ENCODE assay signal across 8 mouse cellular contexts in genomic region chr16:26371325-26372053, GRCm38 (mm10). TPM values are rescaled to one million over a fixed set of nuclear protein-coding genes. Genes with fewer than 3 reads are reported as not detected.
DNase-seq lines count a peak whose midpoint lies in the region; ATAC-seq and TF ChIP-seq lines count a peak whose summit lies in the region.

Gene Cldn1, minus strand, starts transcription at chr16:26371841.

- no peak within 1 kb of the TSS for H3K27ac ChIP-seq in bone marrow macrophage, adult 2 months (ENCODE audit: insufficient read depth, low read depth, low read length)
- no peak within 1 kb of the TSS for H3K27ac ChIP-seq in embryonic facial prominence, embryonic 15.5 days (replicated peaks)
- H3K27ac ChIP-seq in limb, embryonic 13.5 days = no peak within 1 kb of the TSS
- no peak within 1 kb of the TSS for H3K27ac ChIP-seq in midbrain, embryonic 15.5 days

- peak; percentile 68 for ATAC-seq in embryonic facial prominence, embryonic 15.5 days (ENCODE audit: insufficient number of reproducible peaks, low FRiP score, low TSS enrichment, low read depth)
- peak; percentile 82 for ATAC-seq in limb, embryonic 13.5 days (ENCODE audit: low FRiP score, low read depth)
- peak; percentile 82 for ATAC-seq in midbrain, embryonic 15.5 days (replicated peaks)

- no peaks in the 10 kb centered on the region for H3K4me1 ChIP-seq in bone marrow macrophage, adult 2 months (ENCODE audit: control insufficient read depth, insufficient read depth, low read length)
- H3K4me1 ChIP-seq in embryonic facial prominence, embryonic 15.5 days = peaks cover 6% of the 10 kb centered on the region; the same call in 1 of the 2 replicates
- H3K4me1 ChIP-seq in limb, embryonic 13.5 days = 0 out of 2 replicates have a peak, but pooled peaks cover 8% of the 10 kb centered on the region
- H3K4me1 ChIP-seq in midbrain, embryonic 15.5 days = peaks cover 8% of the 10 kb centered on the region

- H3K36me3 ChIP-seq in embryonic facial prominence, embryonic 15.5 days = no peaks in the 10 kb centered on the region
- no peaks in the 10 kb centered on the region for H3K36me3 ChIP-seq in limb, embryonic 13.5 days
- no peaks in the 10 kb centered on the region for H3K36me3 ChIP-seq in midbrain, embryonic 15.5 days (replicated peaks)

- DNase-seq in heart, adult 8-10 months (ENCODE audit: low spot score) = peak; percentile 39
- DNase-seq in kidney, adult 9 months = peak; percentile 86
- peak; percentile 1 for DNase-seq in spleen, adult 12 weeks (ENCODE audit: low spot score)
- DNase-seq in MN1 (ENCODE audit: low spot score) = no peak

- TF ChIP-seq CTCF in bone marrow macrophage, adult 2 months (IDR thresholded peaks at IDR 0.05; ENCODE audit: low read depth, low read length) = peak; percentile 67

- H3K4me3 ChIP-seq in bone marrow macrophage, adult 2 months (ENCODE audit: insufficient read depth, low read length) = no peak within 1 kb of the TSS
- peak within 1 kb of the TSS; percentile 51 for H3K4me3 ChIP-seq in embryonic facial prominence, embryonic 15.5 days (replicated peaks)
- H3K4me3 ChIP-seq in limb, embryonic 13.5 days = peak within 1 kb of the TSS; percentile 52
- peak within 1 kb of the TSS; percentile 49 for H3K4me3 ChIP-seq in midbrain, embryonic 15.5 days

- H3K9ac ChIP-seq in embryonic facial prominence, embryonic 15.5 days = peak within 1 kb of the TSS; percentile 42; the same call in 1 of the 2 replicates
- H3K9ac ChIP-seq in limb, embryonic 13.5 days = peak within 1 kb of the TSS; percentile 67
- peak within 1 kb of the TSS; percentile 48 for H3K9ac ChIP-seq in midbrain, embryonic 15.5 days

- WGBS in embryonic facial prominence, embryonic 15.5 days = 3% methylated on average over 33 of the region's 33 CpGs
- 4% methylated on average over 33 of the region's 33 CpGs for WGBS in limb, embryonic 13.5 days
- 3% methylated on average over 33 of the region's 33 CpGs for whole genome bisulfite sequencing in midbrain, embryonic 15.5 days

- H3K27me3 ChIP-seq in embryonic facial prominence, embryonic 15.5 days = no peaks in the 10 kb centered on the region
- no peaks in the 10 kb centered on the region for H3K27me3 ChIP-seq in limb, embryonic 13.5 days
- H3K27me3 ChIP-seq in midbrain, embryonic 15.5 days (replicated peaks) = peaks cover 3% of the 10 kb centered on the region; the same call in 1 of the 2 replicates

- peak within 1 kb of the TSS; percentile 86 for H3K4me2 ChIP-seq in embryonic facial prominence, embryonic 15.5 days (replicated peaks)
- H3K4me2 ChIP-seq in limb, embryonic 13.5 days (replicated peaks) = peak within 1 kb of the TSS; percentile 88
- peak within 1 kb of the TSS; percentile 93 for H3K4me2 ChIP-seq in midbrain, embryonic 15.5 days

- H3K9me3 ChIP-seq in embryonic facial prominence, embryonic 15.5 days (replicated peaks) = no peaks in the 10 kb centered on the region
- no peaks in the 10 kb centered on the region for H3K9me3 ChIP-seq in limb, embryonic 13.5 days
- no peaks in the 10 kb centered on the region for H3K9me3 ChIP-seq in midbrain, embryonic 15.5 days

- no peak for TF ChIP-seq POLR2A in bone marrow macrophage, adult 2 months (IDR thresholded peaks at IDR 0.05; ENCODE audit: borderline replicate concordance, low read depth, low read length)

RNA-seq across cellular contexts. Expression of gene Cldn1, which starts in this region (rescaled TPM):
- not detected in 2 replicates for polyA plus RNA-seq in bone marrow macrophage, adult 2 months (2012; ENCODE audit: insufficient read depth, insufficient read length, missing spikeins)
- polyA plus RNA-seq in embryonic facial prominence, embryonic 15.5 days (2015; fragmentation: Nextera tagmentation; extraction: Ambion mirVana) = 43.9 and 50.2 TPM in 2 replicates
- total RNA-seq in heart, adult 8-10 months (2022) = under 1 TPM; 0.19 to 0.56 (median 0.29) TPM
- 10.1 and 10.7 TPM in 2 replicates for polyA plus RNA-seq in limb, embryonic 13.5 days (2015; fragmentation: Nextera tagmentation; extraction: Ambion mirVana)
- 3.4 and 3.7 TPM in 2 replicates for polyA plus RNA-seq in midbrain, embryonic 15.5 days (2015; fragmentation: Nextera tagmentation; extraction: Ambion mirVana)

Comparison
In these comparisons a context has a peak if more than half of its experiments do, and no peak if none do; other contexts are left out.
1. Peak in DNase-seq in heart, adult 8-10 months; RNA of the gene not detected or under 1 TPM.